Mouse (Mus musculus): ENCODE results near the gene Bcar3. TPM values are rescaled to one million over a fixed set of nuclear protein-coding genes. Genes with fewer than 3 reads are reported as not detected.
"Not testable (repeated sequence)": the region's sequence is repeated elsewhere in the genome, so short reads cannot be mapped to it uniquely, and the experiment has no call there.

The Bcar3 gene
- polyA plus RNA-seq, 1 experiment = 26.3 TPM

DNA sequence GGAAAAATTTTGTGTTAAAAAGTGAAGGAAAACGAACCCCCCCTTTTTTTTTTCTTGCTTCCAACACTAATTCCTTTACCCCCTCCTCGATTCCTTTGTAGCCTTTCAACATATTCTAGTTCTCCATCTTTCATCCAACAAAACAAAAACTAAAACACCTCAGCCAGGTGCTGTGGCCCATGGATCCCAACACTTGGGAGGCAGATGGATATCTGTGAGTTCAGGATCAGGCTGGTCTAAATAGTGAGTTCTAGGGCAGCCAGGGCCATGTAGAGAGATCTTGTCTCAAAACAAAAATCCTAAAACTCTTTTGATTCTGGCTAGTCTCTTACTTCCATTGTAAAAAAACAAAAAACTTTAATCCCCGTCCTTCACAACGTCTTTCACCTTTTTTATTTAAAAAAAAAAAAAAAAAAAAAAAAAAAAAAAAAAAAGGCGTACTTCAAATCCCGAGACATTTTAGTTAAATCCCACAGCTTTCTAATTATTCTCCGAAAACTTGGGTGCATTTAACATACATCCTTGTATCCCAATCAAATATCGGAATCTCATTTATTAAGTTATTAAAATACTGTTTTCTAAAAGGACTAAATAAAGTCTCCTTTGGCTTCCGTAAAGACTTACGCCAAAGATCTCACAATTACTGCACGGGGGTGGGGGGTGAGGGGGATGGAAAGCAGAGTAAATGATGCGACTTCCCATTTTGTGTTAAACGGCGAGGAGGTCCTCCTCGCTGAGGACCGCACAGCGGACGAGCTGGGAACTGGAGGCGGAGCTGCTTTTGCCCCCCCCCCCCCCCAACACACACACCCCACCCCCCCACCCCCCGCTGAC is 20.3 kb upstream of the Bcar3 start:
- Histone ChIP-seq H3K9me3 (replicated peaks; ENCODE audit: control insufficient read depth, insufficient read depth, low read length, poor library complexity, severe bottlenecking) (no peaks in the 10 kb centered on the region), H3K4me3 (ENCODE audit: low read depth, low read length) (peak overlapping the region; percentile 69), H3K27ac (ENCODE audit: insufficient read depth, low read length) (no peak overlapping the region), H3K9ac (ENCODE audit: low read depth, poor library complexity, severe bottlenecking) (peak overlapping the region; percentile 23), H3K27me3 (ENCODE audit: control insufficient read depth, insufficient read depth, low read length, poor library complexity, severe bottlenecking) (no peaks in the 10 kb centered on the region), H3K36me3 (ENCODE audit: control insufficient read depth, insufficient read depth, low read length, poor library complexity, severe bottlenecking) (peaks cover 33% of the 10 kb centered on the region), H3K4me1 (ENCODE audit: control insufficient read depth, insufficient read depth, low read length) (peaks cover 3% of the 10 kb centered on the region)
- TF ChIP-seq POLR2A (IDR thresholded peaks at IDR 0.05; ENCODE audit: insufficient read depth, low read length) (peak; percentile 81), CTCF (IDR thresholded peaks at IDR 0.05; ENCODE audit: low read depth, low read length) (no peak), EP300 (IDR thresholded peaks at IDR 0.05; ENCODE audit: insufficient read depth, low read depth, low read length) (no peak)

GRCm38 (mm10) chr3:122274241-122275024 is 19.5 kb upstream of the Bcar3 start, which contains the start of gene Dnttip2:
TSS of gene Dnttip2 (plus strand) at chr3:122274388.
- Histone ChIP-seq H3K4me1 (ENCODE audit: control insufficient read depth, insufficient read depth, low read length) (peaks cover 3% of the 10 kb centered on the region), H3K9me3 (replicated peaks; ENCODE audit: control insufficient read depth, insufficient read depth, low read length, poor library complexity, severe bottlenecking) (no peaks in the 10 kb centered on the region), H3K9ac (ENCODE audit: low read depth, poor library complexity, severe bottlenecking) (peak within 1 kb of the TSS; percentile 79), H3K4me3 (ENCODE audit: low read depth, low read length) (peak within 1 kb of the TSS; percentile 95), H3K27me3 (ENCODE audit: control insufficient read depth, insufficient read depth, low read length, poor library complexity, severe bottlenecking) (no peaks in the 10 kb centered on the region), H3K36me3 (ENCODE audit: control insufficient read depth, insufficient read depth, low read length, poor library complexity, severe bottlenecking) (peaks cover 41% of the 10 kb centered on the region), H3K27ac (ENCODE audit: insufficient read depth, low read length) (no peak within 1 kb of the TSS)
- TF ChIP-seq EP300 (IDR thresholded peaks at IDR 0.05; ENCODE audit: insufficient read depth, low read depth, low read length) (peak; percentile 53; the same call in 1 of the 2 replicates), CTCF (IDR thresholded peaks at IDR 0.05; ENCODE audit: low read depth, low read length) (no peak)

- Histone ChIP-seq H3K4me3 (ENCODE audit: low read depth, low read length) (peak overlapping the region; percentile 67), H3K36me3 (ENCODE audit: control insufficient read depth, insufficient read depth, low read length, poor library complexity, severe bottlenecking) (peaks cover 47% of the 10 kb centered on the region), H3K27ac (ENCODE audit: insufficient read depth, low read length) (no peak overlapping the region), H3K9ac (ENCODE audit: low read depth, poor library complexity, severe bottlenecking) (peak overlapping the region; percentile 79), H3K4me1 (ENCODE audit: control insufficient read depth, insufficient read depth, low read length) (peaks cover 3% of the 10 kb centered on the region), H3K27me3 (ENCODE audit: control insufficient read depth, insufficient read depth, low read length, poor library complexity, severe bottlenecking) (no peaks in the 10 kb centered on the region), H3K9me3 (replicated peaks; ENCODE audit: control insufficient read depth, insufficient read depth, low read length, poor library complexity, severe bottlenecking) (no peaks in the 10 kb centered on the region)
- TF ChIP-seq POLR2A (IDR thresholded peaks at IDR 0.05; ENCODE audit: insufficient read depth, low read length) (no peak), EP300 (IDR thresholded peaks at IDR 0.05; ENCODE audit: insufficient read depth, low read depth, low read length) (no peak), CTCF (IDR thresholded peaks at IDR 0.05; ENCODE audit: low read depth, low read length) (no peak)
Observed at GRCm38 (mm10) chr3:122275111-122275510, 18.8 kb upstream of the Bcar3 start.

DNA sequence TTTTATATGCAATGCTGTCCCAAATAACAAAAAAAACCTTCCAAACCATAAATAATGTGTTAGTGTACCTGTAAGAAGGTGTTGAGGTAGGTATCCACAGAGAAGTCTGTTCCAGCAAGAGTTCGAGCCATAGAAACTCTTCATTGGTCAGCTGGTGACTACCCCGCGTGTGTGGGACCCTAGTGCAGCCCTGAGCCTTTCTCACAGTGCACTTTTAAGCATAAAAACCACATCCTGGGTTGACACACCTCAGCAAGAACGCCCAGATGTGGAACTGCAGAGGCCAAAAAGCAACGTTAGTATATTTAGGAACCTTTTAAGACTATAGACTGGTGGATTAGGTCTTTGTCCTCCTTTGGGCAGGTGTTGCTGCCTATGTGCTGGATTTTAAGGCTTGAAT is 6.7 kb upstream of the Bcar3 start:
- H3K36me3 ChIP-seq (ENCODE audit: control insufficient read depth, insufficient read depth, low read length, poor library complexity, severe bottlenecking) = peaks cover 29% of the 10 kb centered on the region
- H3K9me3 ChIP-seq (replicated peaks; ENCODE audit: control insufficient read depth, insufficient read depth, low read length, poor library complexity, severe bottlenecking) = no peaks in the 10 kb centered on the region
- H3K27me3 ChIP-seq (ENCODE audit: control insufficient read depth, insufficient read depth, low read length, poor library complexity, severe bottlenecking) = no peaks in the 10 kb centered on the region
- no peak overlapping the region for H3K4me3 ChIP-seq (ENCODE audit: low read depth, low read length)
- no peak overlapping the region for H3K27ac ChIP-seq (ENCODE audit: insufficient read depth, low read length)
- no peak overlapping the region for H3K9ac ChIP-seq (ENCODE audit: low read depth, poor library complexity, severe bottlenecking)
- no peak for TF ChIP-seq POLR2A (IDR thresholded peaks at IDR 0.05; ENCODE audit: insufficient read depth, low read length)
- no peaks in the 10 kb centered on the region for H3K4me1 ChIP-seq (ENCODE audit: control insufficient read depth, insufficient read depth, low read length)

GRCm38 (mm10) chr3:122288613-122289195 is 5.2 kb upstream of the Bcar3 start:
- Histone ChIP-seq H3K36me3 (ENCODE audit: control insufficient read depth, insufficient read depth, low read length, poor library complexity, severe bottlenecking) (peaks cover 14% of the 10 kb centered on the region), H3K4me1 (ENCODE audit: control insufficient read depth, insufficient read depth, low read length) (no peaks in the 10 kb centered on the region), H3K27me3 (ENCODE audit: control insufficient read depth, insufficient read depth, low read length, poor library complexity, severe bottlenecking) (no peaks in the 10 kb centered on the region), H3K9me3 (replicated peaks; ENCODE audit: control insufficient read depth, insufficient read depth, low read length, poor library complexity, severe bottlenecking) (no peaks in the 10 kb centered on the region), H3K9ac (ENCODE audit: low read depth, poor library complexity, severe bottlenecking) (no peak overlapping the region), H3K27ac (ENCODE audit: insufficient read depth, low read length) (no peak overlapping the region), H3K4me3 (ENCODE audit: low read depth, low read length) (no peak overlapping the region)
- no peak for TF ChIP-seq POLR2A (IDR thresholded peaks at IDR 0.05; ENCODE audit: insufficient read depth, low read length)
- no peak for TF ChIP-seq EP300 (IDR thresholded peaks at IDR 0.05; ENCODE audit: insufficient read depth, low read depth, low read length)
- no peak for TF ChIP-seq CTCF (IDR thresholded peaks at IDR 0.05; ENCODE audit: low read depth, low read length)

DNA sequence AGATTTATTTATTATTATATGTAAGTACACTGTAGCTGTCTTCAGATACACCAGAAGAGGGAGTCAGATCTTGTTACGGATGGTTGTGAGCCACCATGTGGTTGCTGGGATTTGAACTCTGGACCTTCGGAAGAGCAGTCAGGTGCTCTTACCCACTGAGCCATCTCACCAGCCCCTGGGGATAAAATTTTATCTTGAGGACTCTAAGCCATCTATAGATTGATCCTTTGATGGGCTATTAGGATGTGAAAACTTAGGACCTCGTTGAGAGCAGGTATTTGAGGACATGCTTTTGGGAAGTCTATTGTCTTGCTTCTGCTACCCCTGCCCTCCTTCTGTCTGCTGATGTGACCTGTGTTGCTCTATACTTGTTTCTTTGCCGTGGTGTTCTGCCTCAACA is 4.6 kb upstream of the Bcar3 start:
- not testable (repeated sequence) for H3K4me1 ChIP-seq (ENCODE audit: control insufficient read depth, insufficient read depth, low read length); H3K9ac ChIP-seq (ENCODE audit: low read depth, poor library complexity, severe bottlenecking); H3K27ac ChIP-seq (ENCODE audit: insufficient read depth, low read length); H3K27me3 ChIP-seq (ENCODE audit: control insufficient read depth, insufficient read depth, low read length, poor library complexity, severe bottlenecking); H3K4me3 ChIP-seq (ENCODE audit: low read depth, low read length); H3K9me3 ChIP-seq (replicated peaks; ENCODE audit: control insufficient read depth, insufficient read depth, low read length, poor library complexity, severe bottlenecking); H3K36me3 ChIP-seq (ENCODE audit: control insufficient read depth, insufficient read depth, low read length, poor library complexity, severe bottlenecking)
